Mouse (Mus musculus) left cerebral cortex, postnatal 25 days (tissue): Measurements from ENCODE around the gene Rfk. TPM values are rescaled to one million over a fixed set of nuclear protein-coding genes. Genes with fewer than 3 reads are reported as not detected.

Experiments used
- DNase-seq, 2 experiments: peaks; one replicate each; pipeline ENCODE4 v3.0.0; 2022; ENCODE audit warnings: low spot score in 2 of 2, mixed read lengths in 1 of 2
- intact Hi-C: fragments of 180-260 bp; cut with DNase I; formaldehyde crosslinking; loops from one replicate; pipeline ENCODE4 v1.15.1; 2025
- total RNA-seq, 2 experiments: library from RNA; stranded (reverse); gene quantifications; 2 replicates each; pipeline ENCODE4 v1.2.3; 2021

The Rfk gene
- total RNA-seq, 2 experiments from 2014 or later, result 62.4 to 64.0 TPM

DNA sequence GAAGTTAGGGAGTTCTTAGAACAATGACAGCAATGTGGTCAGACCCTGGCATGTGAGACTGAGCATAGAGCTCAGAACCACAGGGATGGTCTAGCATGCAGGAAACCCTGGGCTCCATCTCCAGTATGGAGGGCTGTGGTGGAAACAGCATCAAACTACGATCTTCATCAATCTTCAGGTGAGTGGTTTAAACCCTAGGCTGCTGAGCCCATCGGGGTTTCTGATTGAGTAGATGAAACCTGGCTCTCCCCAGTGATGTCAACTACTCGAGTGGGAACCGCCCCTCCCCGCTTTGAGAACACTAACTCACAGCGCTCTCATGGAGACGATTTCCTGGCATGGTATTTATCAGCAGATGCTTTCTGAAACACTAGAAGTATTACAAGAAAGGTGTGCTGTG lies 13.3 kb upstream of the Rfk start:
- no peak for DNase-seq
- intact Hi-C loops, result loop anchor here (10.0 kb wide), 2 partner anchors 486 to 576 kb away; no protein-coding TSS in a partner anchor

DNA sequence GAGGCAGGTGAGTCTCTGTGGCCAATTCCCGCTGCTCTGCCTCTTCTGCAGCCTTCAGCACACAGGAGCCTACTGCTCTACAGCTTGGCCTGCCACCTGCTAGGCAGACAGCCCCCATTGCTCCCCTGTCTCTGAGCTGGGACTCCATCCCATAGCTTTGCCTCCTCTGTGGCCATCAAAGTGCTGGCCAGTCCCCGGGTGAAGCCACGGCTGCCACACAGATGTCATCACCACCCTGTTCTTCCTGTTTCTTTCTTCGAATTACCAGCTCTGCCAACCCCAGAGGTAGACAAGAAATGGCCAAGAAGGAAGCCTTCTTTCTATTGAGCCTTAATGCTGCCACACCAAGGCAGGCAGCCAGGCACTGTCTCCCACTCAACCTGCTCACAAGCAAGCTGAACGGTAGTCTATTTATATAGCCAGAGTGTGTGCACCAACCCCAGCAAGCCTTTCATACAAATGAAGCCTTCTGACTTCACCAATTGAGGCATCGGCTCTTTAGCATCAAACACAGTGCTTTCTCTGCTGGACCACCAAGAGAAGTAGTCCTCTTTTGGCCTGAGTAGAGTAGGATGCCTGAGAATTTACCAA lies 10.9 kb upstream of the Rfk start:
- peak; percentile 12 to 49 for DNase-seq
- intact Hi-C loops, result loop anchor here (10.0 kb wide), 2 partner anchors 488 to 578 kb away; no protein-coding TSS in a partner anchor

DNA sequence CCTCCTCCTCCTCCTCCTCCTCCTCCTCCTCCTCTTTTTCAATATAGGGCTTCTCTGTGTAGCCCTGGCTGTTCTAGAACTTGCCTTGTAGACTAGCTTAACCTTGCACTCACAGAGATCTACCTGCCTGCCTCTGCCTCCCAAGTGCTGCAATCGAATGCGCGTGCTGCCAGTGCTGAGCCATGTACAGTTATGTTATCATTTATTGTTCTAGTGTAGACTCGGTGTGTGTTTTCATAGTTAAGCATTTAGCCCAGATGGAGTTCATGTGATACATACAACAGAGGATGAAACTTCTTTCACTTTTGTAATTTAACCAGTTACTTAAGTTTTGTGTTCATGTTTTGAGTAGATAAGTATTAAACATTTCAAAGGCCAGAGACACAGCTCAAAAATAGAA lies 8.8 kb upstream of the Rfk start:
- DNase-seq, result no peak

DNA sequence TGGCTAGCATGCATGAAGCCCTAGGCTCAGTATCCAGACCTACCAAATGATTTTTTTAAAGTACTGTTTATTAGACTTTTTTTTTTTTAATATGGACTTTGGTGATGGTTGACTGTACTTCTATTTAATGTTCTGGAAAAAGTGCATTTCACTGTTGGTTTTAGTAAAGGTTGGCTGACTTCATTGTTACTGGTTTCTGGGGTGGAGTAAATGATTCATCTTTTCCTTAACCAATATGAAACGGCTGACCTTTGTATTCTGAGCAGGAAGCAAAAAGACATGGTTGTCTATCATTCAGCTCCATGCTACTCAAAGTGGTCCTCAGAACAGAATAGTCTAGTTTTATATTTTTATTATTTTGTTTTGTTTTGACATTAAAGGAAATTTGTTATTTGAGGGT lies 8.4 kb upstream of the Rfk start:
- DNase-seq, result no peak
- intact Hi-C loops, result loop anchor here (10.0 kb wide), 2 partner anchors 491 to 581 kb away; no protein-coding TSS in a partner anchor

More for the DNA sequence above, 8.8 kb upstream of the Rfk start:
- intact Hi-C loops, result loop anchor here (10.0 kb wide), 2 partner anchors 490 to 580 kb away; no protein-coding TSS in a partner anchor

DNA sequence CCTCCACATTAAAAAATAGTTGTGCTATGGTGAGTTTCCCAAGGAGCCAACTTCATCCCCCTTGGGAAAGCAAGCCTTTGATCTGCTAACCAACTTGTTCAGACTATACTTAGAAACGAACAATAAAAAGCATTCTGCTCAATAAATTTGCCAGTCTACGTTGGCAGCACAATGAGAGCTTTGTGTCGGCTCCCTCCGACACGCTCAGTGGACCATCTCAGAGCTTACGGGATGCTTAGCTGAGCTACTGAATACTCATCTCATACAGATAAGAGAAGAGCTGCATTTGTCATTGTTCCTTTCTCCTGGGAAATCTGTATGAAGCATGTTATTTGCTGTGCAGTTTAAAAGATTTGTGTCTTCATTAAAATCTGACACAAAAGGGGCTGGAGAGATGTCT lies 7.4 kb upstream of the Rfk start:
- intact Hi-C loops, result loop anchor here (10.0 kb wide), 2 partner anchors 492 to 582 kb away; no protein-coding TSS in a partner anchor
- DNase-seq, result no peak

DNA sequence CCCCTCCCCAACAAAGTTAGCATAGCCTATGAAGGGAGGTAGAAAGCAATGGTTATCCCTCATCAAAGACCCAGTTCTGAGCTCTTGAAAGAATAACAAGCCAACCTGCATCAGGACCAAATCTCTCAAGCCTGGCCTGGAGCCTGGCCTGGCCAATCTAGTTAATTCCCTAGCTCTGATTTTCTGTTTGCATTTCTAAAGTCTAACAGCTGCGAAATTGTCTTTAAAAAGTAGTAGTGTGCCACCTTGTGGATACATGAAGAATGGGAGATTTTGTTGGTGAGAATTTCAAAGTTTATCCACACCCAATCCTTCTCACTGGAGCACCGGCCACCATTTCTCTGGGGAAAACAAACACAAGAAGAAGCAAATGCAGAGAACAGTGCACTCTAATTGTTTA lies 5.4 kb upstream of the Rfk start:
- intact Hi-C loops, result loop anchor here (1.0 to 10.0 kb wide), 3 partner anchors 264 to 584 kb away; no protein-coding TSS in a partner anchor
- DNase-seq, result peak; percentile 22 to 46

DNA sequence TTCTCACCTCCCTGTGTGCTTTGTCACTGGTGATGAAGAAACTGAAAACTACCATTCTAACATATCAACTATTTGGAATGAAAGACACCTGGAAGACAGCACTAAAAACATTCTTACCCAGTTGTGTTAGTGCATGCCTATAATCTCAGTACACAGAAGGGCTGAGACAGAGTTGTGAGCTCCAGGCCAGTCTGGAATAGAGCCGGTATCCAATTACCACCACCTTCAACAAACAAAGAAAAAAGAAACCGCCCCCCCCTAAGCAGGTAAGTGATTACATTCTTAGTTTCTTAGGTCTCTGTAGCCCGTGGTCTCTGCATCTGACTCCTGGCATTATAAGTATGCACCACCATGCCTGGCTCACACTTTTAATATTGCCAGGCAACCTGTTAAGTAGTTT lies 977 bp upstream of the Rfk start:
- intact Hi-C loops, result no loop called here
- DNase-seq, result no peak

DNA sequence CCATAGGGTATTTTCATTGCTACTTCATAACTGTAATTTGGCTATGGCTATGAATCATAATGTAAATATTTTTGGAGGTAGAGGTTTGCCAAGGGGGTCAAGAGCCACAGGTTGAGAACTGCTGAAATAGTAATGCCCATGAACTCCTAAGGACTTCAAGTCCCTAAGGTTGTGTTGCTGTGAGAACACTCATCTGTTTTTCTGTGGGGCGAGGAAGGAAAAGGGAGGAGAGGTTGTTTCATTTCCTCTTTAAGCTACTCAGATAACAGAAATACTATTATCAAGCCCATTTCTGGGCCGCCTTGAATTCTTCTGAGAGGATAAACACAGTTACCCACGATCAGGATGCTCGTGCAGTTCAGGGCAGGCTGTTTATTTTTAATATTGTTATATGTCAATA lies 3.0 kb downstream of the Rfk start:
- no peak for DNase-seq
- intact Hi-C loops, result no loop called here

DNA sequence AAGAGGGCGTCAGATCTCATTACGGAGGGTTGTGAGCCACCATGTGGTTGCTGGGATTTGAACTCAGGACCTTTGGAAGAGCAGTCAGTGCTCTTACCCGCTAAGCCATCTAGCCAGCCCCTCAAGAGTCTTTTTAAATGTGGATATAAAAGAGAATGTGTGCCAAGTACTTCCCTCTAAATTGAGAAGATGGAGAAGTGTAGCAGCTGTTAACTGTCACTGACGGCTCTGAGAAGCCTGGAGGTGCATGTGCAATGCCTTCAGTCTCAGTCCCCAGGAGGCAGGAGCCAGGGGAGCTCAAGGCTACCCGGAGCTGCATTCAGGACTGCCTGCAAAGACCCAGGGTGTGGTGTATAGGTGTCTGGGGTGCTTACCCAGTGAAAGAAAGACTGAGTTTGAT lies 4.1 kb downstream of the Rfk start:
- DNase-seq, result no peak
- intact Hi-C loops, result no loop called here

DNA sequence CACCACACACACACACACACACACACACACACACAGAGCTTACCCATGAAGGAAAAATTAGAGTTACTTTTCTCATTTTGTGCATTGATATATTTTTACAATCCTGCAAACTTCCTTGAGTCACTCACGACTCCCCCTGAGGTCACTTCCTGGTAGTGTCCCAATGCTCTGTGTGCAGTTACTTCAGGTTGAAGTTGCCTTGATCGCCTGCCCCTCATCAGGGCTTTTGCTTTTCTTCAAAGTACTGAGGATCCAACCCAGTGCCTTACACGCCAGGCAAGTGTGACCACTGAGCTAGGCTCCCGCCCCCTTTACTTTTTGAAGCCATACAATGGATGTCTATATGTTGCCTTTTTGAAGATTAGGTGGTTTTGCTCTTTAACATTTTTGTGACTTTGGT lies 6.1 kb downstream of the Rfk start:
- no peak for DNase-seq
- intact Hi-C loops, result no loop called here

DNA sequence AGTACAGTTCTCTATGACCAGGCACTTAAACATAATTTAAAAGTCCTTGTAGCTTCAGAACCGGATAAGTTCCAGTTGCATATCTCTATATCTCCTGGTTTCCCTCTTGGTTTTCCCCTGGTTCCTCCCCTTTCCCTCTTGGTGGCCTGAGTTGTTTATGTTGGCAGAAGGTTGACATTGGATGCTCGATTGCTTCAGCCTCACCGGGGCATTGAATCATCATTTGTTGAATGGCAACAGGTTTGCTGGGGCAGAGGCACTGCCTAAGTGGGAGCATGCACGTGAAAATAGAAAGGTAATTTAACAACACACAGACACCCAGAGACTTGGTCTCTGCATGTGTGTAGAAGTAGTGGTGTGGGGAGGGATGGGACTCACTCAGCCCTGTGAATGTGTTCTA lies 6.7 kb downstream of the Rfk start:
- DNase-seq, result no peak
- intact Hi-C loops, result no loop called here

DNA sequence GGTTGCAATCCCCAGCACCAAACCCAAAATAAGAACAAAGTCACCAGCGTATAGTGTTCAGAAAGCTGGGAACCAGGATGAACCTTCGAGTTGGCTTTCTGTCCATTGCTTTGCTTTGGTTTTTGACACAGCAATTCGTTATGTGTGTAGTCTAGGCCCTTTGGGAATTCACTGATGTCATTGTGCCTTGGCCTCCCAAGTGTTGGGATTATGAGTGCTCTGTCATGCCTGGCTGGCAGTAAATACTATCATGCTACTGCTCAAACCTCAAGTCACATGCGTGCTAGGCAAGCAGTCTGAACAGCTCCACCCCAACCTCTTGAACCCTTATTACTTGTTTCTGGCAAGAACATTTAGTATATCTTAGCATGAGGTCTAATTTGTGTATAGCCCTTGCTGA lies 9.3 kb downstream of the Rfk start:
- no peak for DNase-seq
- intact Hi-C loops, result no loop called here

DNA sequence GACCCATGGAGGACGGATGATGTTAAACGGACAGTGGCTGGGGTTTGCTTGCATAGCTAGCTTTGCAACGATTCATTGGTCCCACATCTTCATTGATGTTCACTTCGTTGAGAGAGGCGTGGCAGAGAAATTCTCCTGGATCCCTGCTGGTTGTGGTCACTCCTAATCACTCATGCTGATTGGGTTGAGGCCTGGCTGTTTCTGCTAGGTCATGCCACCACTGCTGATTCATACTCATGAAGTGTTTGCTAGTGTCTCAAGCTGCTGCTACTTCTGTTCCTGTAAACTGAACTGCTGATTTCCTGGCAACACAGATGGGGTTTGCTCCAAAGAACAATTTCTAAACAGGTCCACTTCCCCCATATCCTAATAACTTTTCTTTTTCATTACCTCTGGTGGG lies 13.0 kb downstream of the Rfk start:
- intact Hi-C loops, result no loop called here
- DNase-seq, result no peak

DNA sequence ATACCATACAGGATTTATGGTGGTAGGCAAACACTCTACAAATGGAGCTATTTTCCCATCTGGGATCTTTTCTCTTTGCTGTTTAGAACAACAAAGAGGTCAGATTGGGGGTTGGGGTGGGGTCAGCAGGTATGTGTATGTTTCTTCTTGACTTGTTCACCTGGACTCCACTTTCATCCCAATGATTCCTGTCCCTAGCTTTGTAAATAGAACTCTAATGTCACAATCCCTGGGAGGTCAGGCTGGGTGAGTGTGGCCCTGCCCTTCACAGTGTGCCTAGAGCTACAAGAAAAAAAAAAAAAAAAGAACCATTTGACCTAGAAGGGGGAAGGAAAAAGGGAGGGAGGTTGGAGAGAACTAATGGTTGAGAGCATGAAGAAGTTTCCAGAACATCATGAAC lies 14.7 kb downstream of the Rfk start:
- DNase-seq, result no peak
- intact Hi-C loops, result no loop called here

DNA sequence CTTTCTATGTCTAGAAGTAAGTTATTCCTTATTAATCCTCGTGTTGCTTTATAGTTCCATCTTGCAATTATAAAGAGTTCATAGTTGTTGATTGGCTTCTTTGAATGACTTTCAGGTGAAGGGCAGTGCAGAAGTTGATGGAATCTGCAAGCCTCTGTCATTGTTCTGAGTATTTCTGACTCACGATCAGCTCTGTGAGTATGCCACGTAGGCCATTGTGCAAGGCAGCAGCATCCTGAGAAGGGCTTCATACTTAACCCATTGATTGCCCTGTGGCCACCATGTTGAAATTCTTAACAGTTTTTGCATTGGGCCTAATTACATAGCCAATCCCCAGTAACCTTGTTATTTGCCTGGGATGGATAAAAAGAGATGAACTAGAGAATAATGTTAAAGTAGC lies 15.5 kb downstream of the Rfk start:
- intact Hi-C loops, result no loop called here
- no peak for DNase-seq

DNA sequence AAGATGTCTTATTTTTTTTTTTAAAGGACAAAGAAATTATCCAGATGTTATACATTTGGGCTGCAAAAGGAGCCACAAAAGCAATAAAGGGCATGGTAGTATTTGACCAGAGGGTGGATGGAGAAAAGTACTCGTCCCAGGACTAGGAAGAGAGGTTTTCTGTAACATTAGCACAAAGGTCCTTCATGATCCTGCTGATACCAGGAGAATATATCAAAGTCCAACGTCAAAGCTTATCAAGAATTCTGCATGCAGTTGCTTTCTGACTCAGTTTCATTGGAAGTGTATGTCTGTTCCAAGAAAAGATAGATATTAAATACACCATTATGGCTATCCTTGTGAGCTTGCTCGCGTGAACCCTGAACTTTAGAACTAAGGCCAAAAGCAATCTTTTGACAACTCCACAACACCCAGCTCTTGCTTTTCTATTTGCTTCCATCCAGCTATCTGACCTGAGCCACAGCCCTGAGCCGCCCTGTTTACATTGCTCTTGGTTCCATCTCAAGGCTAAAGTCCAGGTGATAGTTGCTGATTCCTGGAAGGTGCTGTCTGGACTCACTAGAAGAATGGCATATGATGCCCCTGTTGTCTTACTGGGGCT lies 16.7 kb downstream of the Rfk start:
- DNase-seq, result no peak
- intact Hi-C loops, result no loop called here

DNA sequence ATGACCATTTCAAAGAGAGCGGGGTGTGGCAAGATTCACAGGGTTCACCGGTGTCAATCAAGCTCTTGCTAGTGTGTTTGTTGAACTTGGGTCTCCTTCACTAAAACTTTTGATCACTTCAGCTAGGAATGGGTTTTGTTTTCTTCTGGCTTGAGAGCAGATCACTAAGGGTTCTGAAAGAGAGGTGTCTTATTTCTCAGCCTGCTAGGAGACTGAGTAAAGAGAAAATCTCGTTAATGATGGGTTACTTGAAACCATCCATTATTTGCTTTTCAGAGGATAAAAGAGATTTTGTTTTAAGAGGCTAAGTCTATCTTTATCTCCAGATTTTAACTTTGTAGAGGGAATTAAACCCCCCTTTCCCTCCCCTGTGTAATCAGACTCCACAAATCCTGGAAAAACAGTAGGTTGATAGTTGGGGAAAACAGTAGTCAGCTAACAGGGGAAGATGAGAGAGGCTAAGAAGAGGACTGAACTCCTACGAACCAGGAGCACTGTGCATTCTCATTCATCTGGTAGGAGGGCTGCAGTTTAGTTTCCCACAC lies 19.1 kb downstream of the Rfk start:
- intact Hi-C loops, result no loop called here
- no peak for DNase-seq

DNA sequence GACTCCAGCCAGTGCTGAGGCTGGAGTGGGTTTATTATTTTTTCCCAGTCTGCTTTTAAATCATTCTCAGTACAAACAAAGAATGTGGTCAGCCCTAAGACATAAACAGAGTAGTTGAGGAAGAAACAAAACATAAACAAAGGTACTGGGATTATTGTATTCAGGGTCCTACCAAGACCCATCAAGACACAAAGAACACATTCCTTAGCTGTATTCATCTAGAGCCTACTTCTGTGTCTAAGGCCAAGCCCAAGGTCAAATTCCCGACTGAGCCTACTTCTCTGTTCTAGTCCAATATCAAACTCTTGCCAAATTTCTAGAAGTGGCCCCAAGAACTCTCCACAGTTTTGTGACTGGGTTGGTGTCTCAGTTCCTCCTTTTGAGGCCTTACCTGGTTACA lies 24.0 kb downstream of the Rfk start:
- no peak for DNase-seq
- intact Hi-C loops, result no loop called here

DNA sequence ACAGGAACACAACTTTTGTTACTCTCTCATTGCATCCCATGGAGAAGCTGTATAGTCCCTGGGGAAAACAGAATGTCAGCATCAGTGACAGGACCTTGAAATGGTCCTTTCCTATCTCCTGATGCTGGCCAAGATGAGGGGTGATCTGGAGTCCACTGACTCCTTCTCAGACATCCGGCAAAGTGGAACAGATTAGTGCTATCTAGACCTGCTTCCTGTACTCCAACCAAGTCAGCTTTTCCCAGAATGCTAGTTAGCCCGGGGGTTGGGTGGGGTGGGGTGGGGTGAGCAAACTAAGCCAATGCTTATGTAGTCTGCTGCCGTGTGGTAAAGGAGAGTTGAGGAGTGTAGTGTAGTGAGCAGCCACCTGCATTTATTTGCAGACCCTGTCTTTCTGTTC lies 29.5 kb downstream of the Rfk start:
- intact Hi-C loops, result no loop called here
- DNase-seq, result no peak

DNA sequence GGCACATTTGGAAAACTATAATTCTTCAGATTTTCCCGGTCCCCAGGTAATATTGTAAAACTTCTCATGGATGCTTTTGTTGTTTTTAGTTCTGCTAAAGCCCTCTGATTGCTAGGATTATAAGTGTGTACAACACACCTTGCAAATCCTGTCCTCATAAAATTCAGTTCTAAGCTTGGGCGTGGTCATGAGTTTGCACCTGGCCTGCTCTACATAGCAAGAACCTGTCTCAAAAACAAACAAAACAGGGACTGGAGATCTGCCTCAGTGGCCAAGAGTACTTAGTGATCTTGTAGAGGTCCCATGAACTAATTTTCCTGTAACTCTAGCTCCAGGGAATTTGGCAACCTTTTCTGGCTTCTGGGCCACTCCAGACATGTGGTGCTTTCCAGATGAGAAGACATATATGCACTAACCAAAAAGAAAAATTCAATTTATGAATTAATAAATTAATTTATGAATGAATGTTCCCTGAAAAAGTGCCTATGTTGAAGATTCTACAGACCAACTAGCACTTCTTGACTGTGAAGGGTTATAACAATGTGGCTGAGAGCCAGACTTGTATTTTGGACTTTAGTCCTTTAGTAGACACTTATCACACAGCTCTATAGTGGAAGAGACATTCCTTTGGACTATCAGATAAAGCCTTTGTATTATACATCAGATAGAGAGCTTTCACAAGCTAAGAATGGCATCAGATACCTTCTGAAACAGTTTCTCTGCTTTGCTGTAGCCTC lies 34.1 kb downstream of the Rfk start:
- DNase-seq, result no peak
- intact Hi-C loops, result no loop called here

DNA sequence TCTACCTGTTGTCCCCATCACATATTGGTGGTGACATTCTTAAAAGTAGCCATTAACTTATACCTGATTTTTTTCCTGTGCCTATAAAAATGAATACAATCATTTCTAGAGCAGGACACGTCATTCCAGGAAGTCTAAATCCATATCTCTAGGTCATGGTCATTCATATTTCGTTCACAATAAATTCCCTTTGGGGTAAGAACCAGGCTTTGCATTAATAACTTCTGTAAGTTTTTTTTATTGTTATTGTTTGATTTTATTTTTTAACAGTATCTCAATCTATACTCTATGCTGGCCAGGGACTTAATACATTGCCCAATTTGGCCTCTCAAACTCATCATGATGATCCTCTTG lies 34.7 kb downstream of the Rfk start:
- DNase-seq, result no peak
- intact Hi-C loops, result no loop called here
